Comparison of ENCODE assay signal across 16 mouse cellular contexts in genomic region chr2:150638370-150638733, GRCm38 (mm10). TPM values are rescaled to one million over a fixed set of nuclear protein-coding genes. Genes with fewer than 3 reads are reported as not detected.
A peak's percentile ranks its signal among the peaks of the same experiment; 100 is the strongest.
DNase-seq lines count a peak whose midpoint lies in the region; ATAC-seq and TF ChIP-seq lines count a peak whose summit lies in the region.
"Had no signal": no experiment of that assay in that cellular context is flagged by ENCODE, and none has a peak within 500 bp of the region (broad histone marks: within the 10 kb centered on the region; RNA-seq: fewer than 3 reads in every experiment).

No protein-coding gene starts in this region.

- H3K9ac ChIP-seq in hindbrain, embryonic 15.5 days = no peak overlapping the region
- 0 out of 2 replicates have a peak overlapping the region, but pooled peaks have one; percentile 9 for H3K9ac ChIP-seq in midbrain, embryonic 11.5 days (ENCODE audit: low read length)
- H3K9ac ChIP-seq: embryonic facial prominence, embryonic 12.5 days; heart, embryonic 13.5 days; intestine, embryonic 15.5 days had no signal

- ATAC-seq in erythroblast, adult 5-6 weeks (replicated peaks; ENCODE audit: low FRiP score, poor library complexity, severe bottlenecking) = peak; percentile 76
- ATAC-seq in hindbrain, embryonic 15.5 days (ENCODE audit: low FRiP score, low read depth) = no peak
- ATAC-seq in midbrain, embryonic 11.5 days (ENCODE audit: low FRiP score) = no peak; the same call in 1 of the 2 replicates
- ATAC-seq: intestine, embryonic 15.5 days had no signal

- 0 out of 2 replicates have a peak overlapping the region, but pooled peaks have one; percentile 39 for H3K27ac ChIP-seq in hindbrain, embryonic 15.5 days (replicated peaks)
- peak overlapping the region; percentile 35; the same call in 1 of the 2 replicates for H3K27ac ChIP-seq in midbrain, embryonic 11.5 days (ENCODE audit: low read depth, low read length)
- H3K27ac ChIP-seq: embryonic facial prominence, embryonic 12.5 days; heart, embryonic 13.5 days; intestine, embryonic 15.5 days had no signal

- H3K27me3 ChIP-seq in E14TG2a.4 (ENCODE audit: insufficient read depth, low read length) = no peaks in the 10 kb centered on the region
- H3K27me3 ChIP-seq in hindbrain, embryonic 15.5 days = no peaks in the 10 kb centered on the region
- no peaks in the 10 kb centered on the region for H3K27me3 ChIP-seq in midbrain, embryonic 11.5 days (ENCODE audit: control insufficient read depth, insufficient read depth, low read length)
- H3K27me3 ChIP-seq: embryonic facial prominence, embryonic 12.5 days; heart, embryonic 13.5 days; intestine, embryonic 15.5 days had no signal

- H3K4me3 ChIP-seq in E14TG2a.4 (replicated peaks; ENCODE audit: low read length) = peak overlapping the region; percentile 74
- H3K4me3 ChIP-seq in hindbrain, embryonic 15.5 days = no peak overlapping the region
- no peak overlapping the region for H3K4me3 ChIP-seq in midbrain, embryonic 11.5 days (ENCODE audit: low read depth, low read length)
- H3K4me3 ChIP-seq: embryonic facial prominence, embryonic 12.5 days; heart, embryonic 13.5 days; intestine, embryonic 15.5 days had no signal

- DNase-seq in midbrain, embryonic 11.5 days (ENCODE audit: low spot score, missing footprints) = no peak
- DNase-seq in cerebellum, adult 11 months = no peak
- no peak for DNase-seq in natural killer cell, adult 2 months (ENCODE audit: low spot score in 2 of 2)
- no peak for DNase-seq in heart, adult 18-20 months
- DNase-seq in kidney, postnatal 25 days = no peak
- DNase-seq: cerebellum, adult 9-11 months; left cerebral cortex, postnatal 4 days; lung, postnatal 10 days had no signal

- no peaks in the 10 kb centered on the region for H3K36me3 ChIP-seq in E14TG2a.4 (ENCODE audit: insufficient read depth, low read length)
- H3K36me3 ChIP-seq in hindbrain, embryonic 15.5 days = peaks cover 15% of the 10 kb centered on the region
- no peaks in the 10 kb centered on the region for H3K36me3 ChIP-seq in midbrain, embryonic 11.5 days (ENCODE audit: control insufficient read depth, insufficient read depth, low read length)
- H3K36me3 ChIP-seq: embryonic facial prominence, embryonic 12.5 days; heart, embryonic 13.5 days; intestine, embryonic 15.5 days had no signal

- H3K9me3 ChIP-seq in E14TG2a.4 (ENCODE audit: low read length) = peaks cover 21% of the 10 kb centered on the region
- H3K9me3 ChIP-seq in hindbrain, embryonic 15.5 days = no peaks in the 10 kb centered on the region
- H3K9me3 ChIP-seq in midbrain, embryonic 11.5 days (ENCODE audit: control insufficient read depth, low read length) = no peaks in the 10 kb centered on the region
- H3K9me3 ChIP-seq: embryonic facial prominence, embryonic 12.5 days; heart, embryonic 13.5 days; intestine, embryonic 15.5 days had no signal

- no peak for TF ChIP-seq CTCF in E14TG2a.4 (conservative IDR thresholded peaks at IDR 0.05; ENCODE audit: low read length)

- peaks cover 43% of the 10 kb centered on the region for H3K4me1 ChIP-seq in E14TG2a.4 (replicated peaks; ENCODE audit: low read depth, low read length)
- H3K4me1 ChIP-seq in hindbrain, embryonic 15.5 days (replicated peaks) = peaks cover 3% of the 10 kb centered on the region; the same call in 1 of the 2 replicates
- H3K4me1 ChIP-seq in midbrain, embryonic 11.5 days (ENCODE audit: control insufficient read depth, insufficient read depth, low read length) = peaks cover 16% of the 10 kb centered on the region
- H3K4me1 ChIP-seq: embryonic facial prominence, embryonic 12.5 days; heart, embryonic 13.5 days; intestine, embryonic 15.5 days had no signal

- no peak overlapping the region for H3K4me2 ChIP-seq in hindbrain, embryonic 15.5 days
- peak overlapping the region; percentile 7; the same call in 1 of the 2 replicates for H3K4me2 ChIP-seq in midbrain, embryonic 11.5 days
- H3K4me2 ChIP-seq: embryonic facial prominence, embryonic 12.5 days; heart, embryonic 13.5 days; intestine, embryonic 15.5 days had no signal

- WGBS in hindbrain, embryonic 15.5 days = 39% methylated on average over 2 of the region's 2 CpGs
- WGBS in midbrain, embryonic 11.5 days = 40% methylated on average over 2 of the region's 2 CpGs

RNA-seq across cellular contexts. Expression of gene Acss1, which starts 29.9 kb away (rescaled TPM):
- total RNA-seq in erythroblast, adult 5-6 weeks (2015; ENCODE audit: low replicate concordance) = 6.3 and 12.1 TPM in 2 replicates
- total RNA-seq in erythroblast, adult 5-6 weeks (2017; ENCODE audit: low replicate concordance) = 16.0 and 17.6 TPM in 2 replicates
- 15.0 and 19.8 TPM in 2 replicates for polyA plus RNA-seq in hindbrain, embryonic 15.5 days (2015; fragmentation: Nextera tagmentation; extraction: Ambion mirVana)
- polyA plus RNA-seq in midbrain, embryonic 11.5 days (2014; fragmentation: Nextera tagmentation; extraction: Ambion mirVana) = 20.5 and 21.5 TPM in 2 replicates
- total RNA-seq in heart, adult 18-20 months (2021) = 100 to 1,000 TPM; 261 to 288 TPM

RNA-seq across cellular contexts. Expression of gene Apmap, which starts 30.0 kb away (rescaled TPM):
- 3.6 and 15.9 TPM in 2 replicates for total RNA-seq in erythroblast, adult 5-6 weeks (2015; ENCODE audit: low replicate concordance)
- total RNA-seq in erythroblast, adult 5-6 weeks (2017; ENCODE audit: low replicate concordance) = 14.1 and 20.7 TPM in 2 replicates
- polyA plus RNA-seq in hindbrain, embryonic 15.5 days (2015; fragmentation: Nextera tagmentation; extraction: Ambion mirVana) = 40.3 and 43.5 TPM in 2 replicates
- 36.9 and 37.7 TPM in 2 replicates for polyA plus RNA-seq in midbrain, embryonic 11.5 days (2014; fragmentation: Nextera tagmentation; extraction: Ambion mirVana)
- total RNA-seq in heart, adult 18-20 months (2021) = 10 to 100 TPM; 62.2 to 67.1 TPM

RNA-seq across cellular contexts. Expression of gene Vsx1, which starts 50.8 kb away (rescaled TPM):
- not detected in 2 replicates for total RNA-seq in erythroblast, adult 5-6 weeks (2015; ENCODE audit: low replicate concordance)
- 0.14 TPM in 1 of 2 replicates, not detected in the other for total RNA-seq in erythroblast, adult 5-6 weeks (2017; ENCODE audit: low replicate concordance)
- 0.09 and 0.13 TPM in 2 replicates for polyA plus RNA-seq in hindbrain, embryonic 15.5 days (2015; fragmentation: Nextera tagmentation; extraction: Ambion mirVana)
- 0.31 and 0.33 TPM in 2 replicates for polyA plus RNA-seq in midbrain, embryonic 11.5 days (2014; fragmentation: Nextera tagmentation; extraction: Ambion mirVana)
- total RNA-seq in heart, adult 18-20 months (2021) = under 1 TPM in 1 of 2 experiments, not detected in 1; 0.10 TPM
- total RNA-seq: adrenal gland, postnatal 4 days had no signal
- polyA plus RNA-seq: embryonic facial prominence, embryonic 12.5 days; heart, embryonic 13.5 days; intestine, embryonic 15.5 days; stomach, embryonic 16.5 days had no signal

Comparison
In these comparisons a context has a peak if more than half of its experiments do, and no peak if none do; other contexts are left out.
1. RNA of gene Acss1, which starts 29.9 kb away (total RNA-seq): 261 to 288 TPM in heart, adult 18-20 months; 6.3 to 17.6 TPM in erythroblast, adult 5-6 weeks; every median in the first group is over 10 times any median in the second.